Mouse (Mus musculus) MEL (cell line): ENCODE results near the gene Rnf207. TPM values are rescaled to one million over a fixed set of nuclear protein-coding genes. Genes with fewer than 3 reads are reported as not detected.

Source experiments
- DNase-seq: peaks from one replicate; pipeline ENCODE4 v3.0.0; 2011; ENCODE audit warnings: low read depth, low spot score
- H3K27ac ChIP-seq: 2 replicates; pipeline ENCODE4 v1.5.1; 2012; ENCODE audit warnings: low read depth, mild to moderate bottlenecking, control low read depth, low read length, moderate library complexity; ENCODE audit not compliant: control insufficient read depth
- H3K27me3 ChIP-seq, 2 experiments: fragments of 150-350 bp in 1 of 2; sonication (generic) in 1 of 2; 2 replicates each; pipeline ENCODE4 v1.6.1; 2012; ENCODE audit warnings: low read length in 2 of 2, mild to moderate bottlenecking in 2 of 2, improper control_type of control experiment in 1 of 2, moderate library complexity in 1 of 2; ENCODE audit not compliant: insufficient read depth in 2 of 2, control insufficient read depth in 1 of 2
- H3K36me3 ChIP-seq, 2 experiments: 2 replicates each; pipeline ENCODE4 v1.6.1; 2012 to 2014; ENCODE audit warnings: low read length in 2 of 2, improper control_type of control experiment in 1 of 2, inconsistent platforms in 1 of 2, mild to moderate bottlenecking in 1 of 2; ENCODE audit not compliant: insufficient read depth in 2 of 2, control insufficient read depth in 1 of 2
- H3K4me1 ChIP-seq, 2 experiments: fragments of 150-350 bp in 1 of 2; sonication (generic) in 1 of 2; 2 replicates each; pipeline ENCODE4 v1.6.1; 2012; ENCODE audit warnings: low read length in 2 of 2, improper control_type of control experiment in 1 of 2, mild to moderate bottlenecking in 1 of 2; ENCODE audit not compliant: insufficient read depth in 2 of 2, control insufficient read depth in 1 of 2
- H3K4me3 ChIP-seq, 2 experiments: fragments of 150-350 bp in 1 of 2; sonication (generic) in 1 of 2; 2 replicates each; pipeline ENCODE4 v1.5.1; 2012; ENCODE audit warnings: low read depth in 2 of 2, low read length in 2 of 2, mild to moderate bottlenecking in 2 of 2, moderate library complexity in 2 of 2, control low read depth in 1 of 2, improper control_type of control experiment in 1 of 2; ENCODE audit not compliant: control insufficient read depth in 1 of 2, insufficient read depth in 1 of 2
- H3K79me2 ChIP-seq: 2 replicates; pipeline ENCODE4 v1.6.1; 2012; ENCODE audit warnings: mild to moderate bottlenecking, low read length, moderate library complexity; ENCODE audit not compliant: control insufficient read depth, poor library complexity, insufficient read depth
- H3K9ac ChIP-seq: 2 replicates; pipeline ENCODE4 v1.6.1; 2012; ENCODE audit warnings: low read depth, mild to moderate bottlenecking, control low read depth, low read length, moderate library complexity; ENCODE audit not compliant: control insufficient read depth, poor library complexity, severe bottlenecking
- H3K9me3 ChIP-seq: fragments of 150-350 bp; sonication (generic); replicated peaks from 2 replicates; pipeline ENCODE4 v1.6.1; 2012; ENCODE audit warnings: mild to moderate bottlenecking, low read length, improper control_type of control experiment, moderate library complexity; ENCODE audit not compliant: insufficient read depth
- CHD2 ChIP-seq: IDR thresholded peaks from 2 replicates; pipeline ENCODE4 v1.6.1; 2011; ENCODE audit warnings: low read length, improper control_type of control experiment
- EP300 ChIP-seq, 2 experiments: IDR thresholded peaks; 2 replicates each; pipeline ENCODE4 v1.6.1; 2011; ENCODE audit warnings: improper control_type of control experiment in 2 of 2, low read length in 2 of 2, low read depth in 1 of 2, mild to moderate bottlenecking in 1 of 2
- ETS1 ChIP-seq: IDR thresholded peaks from 2 replicates; pipeline ENCODE4 v1.6.1; 2012; ENCODE audit warnings: low read depth, mild to moderate bottlenecking, inconsistent platforms, low read length, improper control_type of control experiment, moderate library complexity
- GABPA ChIP-seq: IDR thresholded peaks from 2 replicates; pipeline ENCODE4 v1.6.1; 2012; ENCODE audit warnings: low read depth, mild to moderate bottlenecking, inconsistent platforms, low read length, improper control_type of control experiment, moderate library complexity
- GATA1 ChIP-seq: IDR thresholded peaks from 2 replicates; pipeline ENCODE4 v1.6.1; 2011; ENCODE audit warnings: low read depth, low read length, improper control_type of control experiment
- JUND ChIP-seq: IDR thresholded peaks from 2 replicates; pipeline ENCODE4 v1.6.1; 2011; ENCODE audit warnings: low read depth, mild to moderate bottlenecking, improper control_type of control experiment, low read length
- MYB ChIP-seq: IDR thresholded peaks from 2 replicates; pipeline ENCODE4 v1.6.1; 2011; ENCODE audit warnings: mild to moderate bottlenecking, low read depth, low read length, improper control_type of control experiment
- MYC ChIP-seq: IDR thresholded peaks from 2 replicates; pipeline ENCODE4 v1.6.1; 2011; ENCODE audit warnings: low read depth, mild to moderate bottlenecking, low read length, improper control_type of control experiment, moderate library complexity
- NELFE ChIP-seq: IDR thresholded peaks from 2 replicates; pipeline ENCODE4 v1.6.1; 2011; ENCODE audit warnings: low read depth, low read length, improper control_type of control experiment
- POLR2AphosphoS2 ChIP-seq: IDR thresholded peaks from 2 replicates; pipeline ENCODE4 v1.6.1; 2011; ENCODE audit warnings: low read length, improper control_type of control experiment
- RCOR1 ChIP-seq: IDR thresholded peaks from 2 replicates; pipeline ENCODE4 v1.6.1; 2012; ENCODE audit warnings: low read depth, mild to moderate bottlenecking, inconsistent platforms, low read length, improper control_type of control experiment
- TCF12 ChIP-seq: IDR thresholded peaks from 2 replicates; pipeline ENCODE4 v1.6.1; 2014; ENCODE audit warnings: low read depth, mild to moderate bottlenecking, inconsistent platforms, low read length, improper control_type of control experiment, moderate library complexity
- USF2 ChIP-seq, 2 experiments: IDR thresholded peaks; 2 replicates each; pipeline ENCODE4 v1.6.1; 2011 to 2012; ENCODE audit warnings: improper control_type of control experiment in 2 of 2, low read length in 2 of 2, borderline replicate concordance in 1 of 2, inconsistent platforms in 1 of 2, low read depth in 1 of 2, mild to moderate bottlenecking in 1 of 2; ENCODE audit not compliant: insufficient read depth in 1 of 2
- ZNF384 ChIP-seq: IDR thresholded peaks from 2 replicates; pipeline ENCODE4 v1.6.1; 2012; ENCODE audit warnings: low read depth, mild to moderate bottlenecking, inconsistent platforms, low read length, improper control_type of control experiment
- polyA plus RNA-seq, 2 experiments: library from polyadenylated mRNA; stranded (reverse) in 1 of 2; unstranded in 1 of 2; fragments of >175 nt in 1 of 2; fragments of >200 nt in 1 of 2; gene quantifications; 2 replicates each; pipeline versions ENCODE4 v1.2.1 to v1.2.4; 2012; ENCODE audit warnings: low replicate concordance in 2 of 2, low read depth in 1 of 2; ENCODE audit not compliant: insufficient read length in 2 of 2, insufficient read depth in 1 of 2, missing spikeins in 1 of 2
- total RNA-seq: library from RNA; depleted of rRNA; stranded (reverse); fragments of 300-350 nt; gene quantifications from 2 replicates; pipeline ENCODE4 v1.2.3, GENCODE M21; 2012

Rnf207 gene
- total and polyA plus RNA-seq, 3 experiments = 0.36 TPM; not detected in 2

DNA sequence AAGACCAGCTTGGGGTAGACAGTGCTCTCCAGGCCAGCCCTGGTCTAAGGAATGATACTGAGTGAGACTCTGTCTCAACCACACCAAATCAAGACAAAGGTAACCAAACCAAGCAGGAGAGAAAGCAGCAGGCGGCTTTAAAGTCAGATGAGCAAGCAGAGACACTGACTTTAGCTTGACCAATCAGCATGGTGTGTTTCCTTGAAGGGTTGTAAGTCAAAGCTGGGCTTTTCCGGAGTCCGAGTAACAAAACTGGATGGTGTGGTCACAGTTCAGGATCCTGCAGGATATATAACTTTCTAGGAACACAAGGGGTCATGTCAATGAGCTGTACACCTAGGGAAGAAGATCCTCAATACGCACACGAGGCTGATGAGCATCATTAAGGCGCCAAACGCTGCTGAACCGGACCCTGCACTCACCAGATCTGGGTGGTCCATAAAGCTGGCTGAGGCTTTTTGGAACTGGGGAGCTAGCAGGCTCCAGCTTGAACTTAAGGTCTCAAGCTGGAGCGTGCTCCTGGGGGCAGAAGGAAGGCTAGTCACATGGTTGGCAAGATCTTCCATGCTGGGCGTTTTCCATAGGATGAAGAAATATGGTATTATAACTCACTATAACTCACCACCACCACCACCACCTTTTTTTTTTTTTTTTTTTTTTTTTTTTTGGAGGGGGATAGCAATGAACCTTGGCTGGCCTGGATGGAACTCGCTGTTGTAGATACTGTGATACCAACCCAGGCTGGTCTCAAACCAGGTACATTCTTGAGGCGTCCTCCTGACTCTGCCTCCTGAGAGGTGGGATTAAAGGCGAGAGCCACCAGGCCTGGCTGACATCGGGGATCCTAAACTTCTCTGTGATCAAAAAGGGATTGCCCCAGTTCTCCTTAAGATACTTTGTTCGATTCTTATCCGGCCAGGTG, 6.1 kb upstream of the Rnf207 start:
- peak overlapping the region; percentile 68 for H3K9ac ChIP-seq
- peaks cover 41% of the 10 kb centered on the region for H3K79me2 ChIP-seq
- peak; percentile 18 for DNase-seq
- H3K4me1 ChIP-seq = peaks cover 0 to 19% of the 10 kb centered on the region in 2 experiments; a peak in 3 of 4 replicates
- no peaks in the 10 kb centered on the region for H3K9me3 ChIP-seq
- peak overlapping the region; percentile 54 for H3K27ac ChIP-seq
- H3K4me3 ChIP-seq = peak overlapping the region; percentile 33 to 61
- peaks cover 17 to 18% of the 10 kb centered on the region in 2 experiments for H3K36me3 ChIP-seq
- TF ChIP-seq RCOR1 (0 out of 2 replicates have a peak, but pooled peaks have one; percentile 30), EP300 (IDR thresholded peaks at IDR 0.05; ENCODE audit: low read depth in 1 of 2, low read length in 2 of 2) (0 out of 4 replicates have a peak, but pooled peaks of 1 of the 2 experiments have one; percentile 11), USF2 (IDR thresholded peaks at IDR 0.05; ENCODE audit: borderline replicate concordance in 1 of 2, insufficient read depth in 1 of 2, low read depth in 1 of 2, low read length in 2 of 2) (no peak), NELFE (0 out of 2 replicates have a peak, but pooled peaks have one; percentile 5), TCF12 (no peak), ZNF384 (peak; percentile 67)
- TF ChIP-seq, all 39 proteins: peak for 4
- H3K27me3 ChIP-seq = no peaks in the 10 kb centered on the region

DNA sequence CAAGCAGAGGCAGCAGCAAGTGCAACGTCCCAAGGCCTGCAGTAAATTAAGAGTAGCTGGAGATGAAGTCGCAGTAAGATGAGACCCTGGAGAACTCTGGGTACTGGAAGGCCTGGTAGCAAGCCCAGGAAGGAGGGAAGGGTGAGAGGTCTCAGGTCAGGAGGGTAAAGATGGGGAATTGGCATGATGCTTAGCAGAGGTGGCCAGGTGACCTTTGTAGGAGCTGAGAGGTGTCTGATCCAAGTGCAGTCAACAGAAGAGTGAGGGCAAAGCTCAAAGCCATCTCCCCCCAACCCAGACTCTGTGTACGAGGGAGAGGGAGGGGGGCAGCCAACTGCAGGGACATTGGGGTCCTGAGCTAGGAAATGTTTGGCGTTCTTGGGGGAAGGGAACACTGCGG, 2.7 kb upstream of the Rnf207 start:
- DNase-seq = no peak
- Histone ChIP-seq H3K9ac (no peak overlapping the region), H3K79me2 (peaks cover 8% of the 10 kb centered on the region), H3K4me1 (peaks cover 0 to 4% of the 10 kb centered on the region in 2 experiments; a peak in 2 of 4 replicates), H3K27me3 (no peaks in the 10 kb centered on the region), H3K4me3 (no peak overlapping the region), H3K9me3 (no peaks in the 10 kb centered on the region), H3K27ac (no peak overlapping the region), H3K36me3 (no peaks in the 10 kb centered on the region)
- TF ChIP-seq GABPA (no peak), MYC (no peak), ETS1 (no peak), POLR2AphosphoS2 (no peak), TCF12 (no peak), JUND (no peak), GATA1 (no peak), MYB (no peak), CHD2 (no peak)
